Mouse (Mus musculus) spleen, adult 2 months (tissue): Measurements from ENCODE around the gene Zfhx2.

Experiments
- CTCF ChIP-seq: fragments of 200-500 bp; IDR thresholded peaks from 2 replicates; pipeline ENCODE4 v1.5.1; 2011; ENCODE audit warnings: mild to moderate bottlenecking, inconsistent platforms; ENCODE audit not compliant: insufficient read depth, insufficient read length, insufficient replicate concordance; ENCODE audit errors: extremely low read depth
- POLR2A ChIP-seq: fragments of 200-500 bp; IDR thresholded peaks from 2 replicates; pipeline ENCODE4 v1.6.1; 2011; ENCODE audit warnings: low read depth, low read length, inconsistent platforms

DNA sequence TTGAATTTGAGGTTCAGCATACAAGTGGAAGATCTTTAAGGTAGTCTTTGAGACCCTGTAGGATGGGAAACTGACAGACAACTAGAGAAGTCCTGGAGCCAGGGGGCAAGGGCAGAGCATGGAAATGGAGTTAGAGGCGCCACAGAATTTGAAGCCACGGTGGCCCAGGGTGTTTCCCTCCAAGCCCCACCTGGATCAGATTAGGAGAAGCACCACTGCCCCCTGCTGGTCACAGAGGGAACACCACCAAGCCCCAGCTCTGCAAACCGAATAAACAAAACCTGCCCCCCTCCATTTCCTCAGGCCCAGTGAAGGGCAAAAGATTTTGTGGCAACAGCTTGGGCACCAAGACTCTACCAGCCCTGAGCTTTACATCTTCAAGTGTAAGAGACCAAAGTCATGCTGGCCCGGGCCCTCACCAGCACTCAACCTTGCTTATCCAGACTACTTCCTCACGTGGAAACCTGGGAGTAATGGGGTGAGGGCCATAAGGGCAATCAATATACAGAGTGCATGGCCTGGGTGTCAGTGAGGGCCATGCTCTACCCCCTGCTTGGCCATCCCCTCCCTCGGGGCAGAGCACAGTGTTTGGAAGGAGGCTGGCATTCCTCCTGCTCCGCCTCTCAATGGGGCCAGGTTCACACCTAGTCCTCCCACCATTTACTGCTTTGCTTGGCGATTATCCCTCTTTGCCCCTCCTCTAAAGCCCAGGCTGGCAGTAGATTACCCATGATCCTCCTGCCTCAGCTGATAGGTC, 12.7 kb downstream of the Zfhx2 start:
- TF ChIP-seq POLR2A: no peak
- TF ChIP-seq CTCF: peak; percentile 87; the same call in 1 of the 2 replicates
